Mouse (Mus musculus) adrenal gland, adult 2 months (tissue): ENCODE data around the gene Casz1. TPM values are rescaled to one million over a fixed set of nuclear protein-coding genes. Genes with fewer than 3 reads are reported as not detected.

ENCODE experiments used
- DNase-seq: peaks from one replicate; pipeline ENCODE4 v3.0.0; 2021
- polyA plus RNA-seq: library from polyadenylated mRNA; depleted of rRNA; stranded (reverse); fragments of >200 nt; gene quantifications from 2 replicates; pipeline ENCODE4 v1.2.3, GENCODE M21; 2012
- total RNA-seq, 2 experiments: library from RNA; stranded (reverse); gene quantifications; 2 replicates each; pipeline ENCODE4 v1.2.3; 2021

Casz1 gene
- total and polyA plus RNA-seq, 3 experiments: 4.3 to 7.4 (median 5.5) TPM

DNA sequence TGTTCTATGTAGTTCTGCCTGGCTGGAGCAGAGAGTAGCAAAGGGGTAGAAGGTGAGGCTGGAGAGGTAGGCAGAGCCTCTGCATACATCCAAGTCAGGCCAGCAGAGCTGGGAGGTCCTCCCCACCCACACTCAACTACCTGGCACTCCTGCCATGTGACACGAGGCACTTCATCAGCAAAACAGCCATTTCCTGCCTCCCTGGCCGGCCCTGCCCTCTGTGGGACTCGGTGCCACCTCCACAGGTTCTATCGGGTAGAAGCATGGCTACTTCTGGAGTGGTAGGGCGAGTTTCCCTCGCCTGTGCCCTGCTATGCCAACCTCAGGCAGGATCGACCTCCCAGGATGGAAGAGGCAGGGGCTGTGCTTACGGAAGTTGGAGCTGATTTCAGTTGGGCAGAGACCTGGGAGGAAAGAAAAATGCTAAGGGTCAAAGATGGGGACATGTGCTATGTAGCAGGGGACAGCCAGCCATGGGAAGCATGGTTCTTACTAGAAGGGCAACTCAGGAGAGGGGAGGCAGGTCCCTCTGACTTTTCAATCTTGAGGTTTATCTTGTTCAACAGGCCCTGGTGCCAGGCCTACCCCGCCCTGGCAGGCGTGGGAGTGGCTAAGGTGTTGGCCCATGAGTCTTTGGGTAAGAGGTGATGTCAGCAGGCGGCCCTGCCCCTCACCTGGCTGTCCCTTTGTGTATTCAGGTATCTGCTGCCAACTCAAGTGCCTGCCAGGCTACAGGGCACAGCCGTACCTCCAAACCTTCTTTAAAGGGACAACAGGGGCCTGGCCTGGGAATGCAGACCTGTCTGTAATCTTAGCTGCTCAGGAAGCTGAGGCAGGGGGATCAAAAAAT, 6.5 kb upstream of the Casz1 start:
- no peak for DNase-seq

DNA sequence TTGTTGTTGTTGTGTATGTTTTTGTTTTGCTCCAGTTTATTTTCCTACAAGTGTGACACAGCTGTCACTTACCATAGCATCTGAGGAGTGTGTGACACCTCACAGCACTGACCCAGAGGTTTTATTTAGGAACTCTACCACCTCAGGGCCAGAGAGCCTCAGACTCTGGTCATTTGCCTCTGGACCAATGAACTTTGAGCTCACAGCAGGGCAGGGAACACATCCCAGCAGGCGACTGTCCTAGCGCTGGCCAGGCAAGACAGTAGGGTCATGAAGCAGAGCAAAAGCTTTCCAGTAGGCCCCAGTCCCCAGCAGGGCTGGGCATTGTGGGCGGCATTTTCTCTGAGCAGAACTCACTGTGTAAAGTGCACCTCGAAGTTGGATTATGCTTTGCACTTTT, 1.2 kb upstream of the Casz1 start:
- DNase-seq: no peak

DNA sequence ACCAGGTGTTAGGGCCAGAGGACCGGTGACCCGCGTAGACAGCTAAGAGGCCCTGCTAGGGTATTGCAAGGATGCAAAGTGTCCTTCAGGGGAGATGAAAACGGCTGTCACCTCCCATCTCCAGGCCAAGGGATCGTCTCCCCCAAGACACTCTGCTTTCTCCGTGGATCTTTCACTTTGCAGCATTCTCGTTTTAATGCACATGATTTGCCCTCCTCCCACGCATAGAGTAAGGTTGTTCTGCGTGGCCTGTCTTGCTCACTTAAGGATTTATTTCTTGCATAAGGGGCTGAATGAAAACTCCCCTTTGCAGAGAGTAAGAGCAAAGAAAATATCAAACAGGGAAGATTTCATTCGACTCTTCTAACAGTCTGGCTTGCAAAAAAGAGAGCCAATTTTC, 593 bp upstream of the Casz1 start:
- no peak for DNase-seq

DNA sequence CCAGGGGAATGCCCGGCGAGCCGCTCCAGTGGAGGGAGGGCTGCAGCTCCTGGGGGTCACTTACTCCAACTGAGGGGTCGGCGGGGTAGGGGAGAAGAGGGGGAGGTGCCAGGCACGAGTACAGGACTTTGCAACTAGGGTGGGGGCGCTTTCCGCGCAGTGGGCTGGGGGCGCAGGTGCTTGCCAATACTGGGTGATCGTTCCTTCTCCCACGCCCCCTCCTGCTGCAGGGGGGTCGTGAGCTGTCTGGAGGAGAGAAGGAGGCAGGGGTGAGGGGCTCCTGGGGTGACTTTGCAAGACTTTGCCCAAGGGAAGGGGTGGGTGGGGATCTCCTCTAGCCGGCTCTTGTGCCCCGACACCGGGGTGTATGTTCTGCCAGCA, 541 bp downstream of the Casz1 start:
- no peak for DNase-seq

DNA sequence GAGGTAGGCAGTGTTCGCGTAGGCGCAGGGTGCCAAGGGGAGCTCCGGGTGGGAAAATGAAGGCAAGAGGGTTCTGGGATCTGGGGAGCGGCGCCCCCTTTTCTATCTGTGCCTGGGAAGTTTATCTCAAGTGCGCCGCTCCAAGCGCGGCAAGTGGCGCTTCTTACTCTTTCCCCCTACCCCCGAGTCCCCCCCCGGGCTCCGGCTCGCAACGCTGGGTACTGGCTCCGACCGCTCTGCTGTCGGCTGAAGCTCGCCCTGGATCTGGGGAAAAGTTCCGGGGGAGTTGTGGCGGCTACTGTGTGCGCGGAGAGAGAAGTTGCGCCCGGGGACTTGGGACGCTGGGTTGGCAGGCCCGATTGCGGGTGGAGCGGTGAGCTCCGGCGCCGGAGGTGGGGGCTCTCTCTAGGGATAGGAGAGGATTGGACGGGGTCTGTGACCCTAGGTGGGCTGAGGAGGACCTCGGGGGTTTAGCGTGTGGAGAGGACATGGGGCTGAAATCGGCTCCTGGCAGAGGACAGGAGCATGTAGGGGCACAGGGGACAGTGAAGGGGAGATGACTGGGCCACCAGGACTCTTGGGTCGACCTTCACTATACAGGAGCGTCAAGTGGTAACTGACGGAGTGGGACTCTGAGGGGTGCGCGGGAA, 1.1 kb downstream of the Casz1 start:
- DNase-seq: peak; percentile 42

DNA sequence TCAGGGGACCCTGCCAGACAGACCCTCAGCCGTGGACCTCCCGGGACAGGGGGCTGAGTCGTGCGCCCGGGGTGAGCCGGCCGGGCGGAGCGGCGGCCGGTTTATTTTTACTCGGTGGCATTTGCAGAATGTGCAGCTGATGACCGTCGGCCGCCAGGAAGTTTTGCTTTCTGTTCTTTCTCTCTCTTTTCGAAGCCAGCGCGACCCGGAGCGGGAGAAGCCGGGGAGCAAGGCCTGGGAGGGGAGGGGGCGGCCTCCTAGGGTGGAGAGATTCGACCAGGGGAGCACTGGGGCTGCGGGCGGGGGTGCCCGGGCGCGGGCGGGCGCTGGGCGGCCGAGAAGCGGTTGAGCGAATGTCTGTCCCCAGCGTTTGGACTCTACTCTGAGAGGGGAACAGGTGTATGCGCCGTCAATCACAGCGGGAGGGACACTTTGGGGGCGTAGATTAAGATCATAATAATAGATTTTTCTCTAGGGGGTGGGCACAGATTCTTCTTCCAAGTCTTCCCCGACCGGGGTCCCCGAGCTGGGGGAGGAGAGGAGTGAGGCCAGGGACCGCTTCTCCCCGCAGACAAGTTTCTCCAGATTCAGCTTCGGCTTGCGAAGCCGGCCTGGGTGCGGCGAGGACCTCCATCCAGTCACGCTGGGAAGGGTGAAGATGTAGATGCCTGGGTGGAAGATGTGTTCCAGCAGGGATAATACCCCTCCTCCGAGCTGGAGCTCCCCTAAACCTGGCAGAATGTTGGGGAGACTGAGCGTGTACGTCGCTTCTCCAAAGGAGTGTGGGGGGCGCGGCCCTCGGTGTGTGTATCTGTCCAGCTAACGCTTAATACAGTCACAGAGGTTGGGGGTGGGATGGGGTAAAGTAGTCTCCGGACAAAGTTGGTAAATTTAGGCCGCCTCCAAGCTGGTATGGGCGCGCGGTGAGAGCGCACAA, 1.9 kb downstream of the Casz1 start:
- DNase-seq: peak; percentile 54

DNA sequence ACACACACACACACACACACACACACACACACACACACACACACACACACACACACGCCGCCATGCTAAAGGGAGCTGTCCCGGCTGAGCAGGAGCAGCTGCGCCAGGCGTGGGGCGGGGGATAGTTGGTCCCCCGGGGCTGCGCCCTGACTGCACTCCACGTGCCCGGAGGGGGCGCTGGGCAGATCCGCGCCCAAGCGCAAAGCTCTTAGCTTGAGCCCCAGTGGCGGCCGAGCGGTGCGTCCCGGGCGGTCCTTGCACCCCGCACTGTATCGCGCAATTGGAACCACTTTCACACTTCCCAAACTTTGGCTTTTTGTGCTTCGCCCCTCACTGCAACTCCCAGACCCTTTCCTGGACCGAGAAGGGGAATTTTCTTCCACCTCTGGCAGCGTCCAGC, 2.6 kb downstream of the Casz1 start:
- peak; percentile 43 for DNase-seq

DNA sequence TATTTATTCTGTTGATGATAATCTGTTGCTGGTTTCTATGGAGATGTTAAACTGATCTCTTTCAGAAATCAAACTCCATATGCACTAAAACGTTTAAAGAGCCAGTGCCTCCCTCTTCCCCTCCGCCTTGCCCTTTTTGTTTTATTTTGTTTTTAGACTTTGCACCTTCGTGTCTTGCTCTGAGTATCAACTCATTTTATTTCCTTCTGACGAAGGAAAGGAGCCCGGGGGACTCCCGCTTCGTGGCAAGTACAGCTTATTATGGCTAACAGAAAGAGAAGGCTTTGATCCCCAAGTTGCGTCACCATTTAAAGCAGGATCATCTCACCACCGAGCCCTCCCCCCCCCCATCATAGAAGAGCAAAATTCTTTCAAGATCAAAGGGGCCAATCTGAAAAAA, 3.2 kb downstream of the Casz1 start:
- no peak for DNase-seq

DNA sequence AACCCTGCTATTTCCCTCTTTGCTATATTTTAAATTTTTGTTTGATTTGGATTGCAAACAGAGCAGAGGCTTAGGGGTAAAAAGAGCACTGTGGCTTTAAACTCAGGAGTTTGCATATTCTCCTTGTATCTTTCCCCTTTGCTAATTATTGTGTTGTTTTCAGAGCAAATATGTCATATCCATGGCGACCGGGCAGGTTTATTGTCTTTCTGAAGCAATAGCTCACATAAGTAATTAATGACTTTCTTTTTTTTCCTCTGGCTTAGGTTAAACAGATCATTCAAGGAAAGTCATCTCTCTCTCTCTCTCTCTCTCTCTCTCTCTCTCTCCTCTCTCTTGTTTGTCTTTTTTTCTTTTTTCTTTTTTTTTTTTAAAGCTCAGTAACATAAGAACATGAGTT, 4.6 kb downstream of the Casz1 start:
- no peak for DNase-seq

DNA sequence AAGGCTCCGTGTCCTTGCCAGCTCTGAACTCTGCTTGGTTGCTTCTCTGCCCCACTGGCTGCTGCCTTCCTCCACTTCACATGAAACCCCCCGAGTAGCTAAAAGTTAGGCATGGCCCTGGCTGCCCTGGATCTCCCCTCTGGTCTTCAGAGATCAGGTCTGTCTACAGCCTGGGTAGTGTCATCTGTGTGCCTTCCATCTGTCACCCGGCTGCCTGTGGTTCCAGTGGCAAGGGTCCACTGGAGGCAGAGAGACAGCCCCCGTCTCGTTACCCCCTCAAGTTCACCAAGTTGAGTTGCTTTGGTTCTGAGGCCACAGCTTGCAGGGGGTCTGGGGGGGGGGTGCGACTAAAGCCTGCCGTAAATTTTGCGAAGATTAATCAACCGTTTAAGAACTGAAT, 6.5 kb downstream of the Casz1 start:
- no peak for DNase-seq

DNA sequence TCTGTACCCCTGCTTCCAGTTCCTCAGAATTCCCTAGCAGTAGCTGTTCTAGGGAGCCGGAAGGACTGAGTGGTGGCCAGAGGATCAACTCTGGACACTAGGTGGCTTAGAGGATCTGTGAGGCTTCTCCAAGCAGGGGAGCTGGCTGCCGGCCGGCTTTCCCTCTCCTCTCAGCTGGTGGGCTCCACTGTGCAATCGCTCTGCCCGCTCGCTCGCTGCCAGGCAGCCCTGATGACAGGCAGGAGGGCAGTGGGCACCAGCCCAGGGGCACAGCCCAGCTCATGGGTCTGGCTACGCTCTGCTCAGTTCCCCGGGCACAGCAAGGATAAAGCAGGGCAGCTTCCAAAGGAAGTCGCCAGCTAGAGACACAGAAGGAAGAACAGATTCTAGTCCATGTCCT, 7.7 kb downstream of the Casz1 start:
- no peak for DNase-seq

DNA sequence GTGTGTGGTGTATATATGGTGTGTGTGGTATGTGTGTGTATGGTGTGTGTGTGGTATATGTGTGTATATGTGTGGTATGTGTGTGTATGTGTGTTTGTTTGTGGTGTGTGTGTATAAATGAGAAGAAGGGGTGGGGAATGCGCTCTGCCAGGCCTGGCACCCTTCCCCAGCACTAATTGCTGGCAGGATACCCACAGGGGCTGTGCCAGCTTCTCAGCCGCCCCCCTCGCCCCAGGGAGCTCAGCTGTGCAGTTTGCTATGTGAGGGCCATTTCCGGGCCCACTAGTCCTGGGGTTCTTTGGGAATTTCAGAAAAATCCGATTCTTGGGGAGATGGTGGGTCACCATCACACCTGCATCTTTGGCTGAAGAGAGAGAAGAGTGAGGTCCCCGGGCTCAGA, 9.0 kb downstream of the Casz1 start:
- DNase-seq: no peak

DNA sequence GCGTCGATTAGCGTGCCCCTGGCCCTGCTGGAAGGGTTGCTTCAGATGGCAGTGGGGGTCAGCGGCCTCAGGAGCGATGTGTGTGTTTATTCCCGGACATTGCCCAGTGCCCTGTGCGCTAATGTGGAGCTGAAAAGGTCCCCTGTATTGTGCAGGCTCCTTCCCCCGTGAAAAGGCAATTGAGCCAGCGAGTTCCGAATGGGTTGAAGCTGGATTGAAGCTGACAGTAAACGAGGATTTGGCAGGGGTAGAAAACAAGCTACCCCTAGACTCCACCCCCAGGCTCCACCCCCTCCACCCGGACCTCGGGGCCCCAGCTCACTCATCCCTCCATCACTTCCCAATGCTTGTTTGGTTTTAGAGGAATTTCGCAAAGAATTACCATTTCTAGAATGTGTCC, 12.3 kb downstream of the Casz1 start:
- no peak for DNase-seq

DNA sequence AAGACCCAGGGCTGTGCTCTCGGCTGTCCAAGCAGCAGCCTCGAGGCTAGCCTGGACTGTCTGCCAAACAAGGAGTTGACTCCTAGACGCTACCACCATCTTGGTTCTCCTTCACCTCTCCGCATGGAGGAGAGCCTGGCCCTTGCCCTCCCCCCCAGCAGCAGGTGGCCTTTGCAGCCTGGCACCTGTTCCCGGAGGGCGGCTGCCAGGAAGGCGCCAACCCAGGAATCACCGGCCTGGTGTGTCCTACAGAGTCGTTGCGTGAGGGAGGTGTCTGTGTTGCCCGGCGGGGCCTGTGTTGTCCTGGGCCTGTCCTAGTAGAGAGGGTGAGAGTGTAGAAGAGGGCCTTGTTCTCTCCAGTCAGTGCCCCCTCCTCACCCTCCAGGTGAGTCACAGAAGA, 13.9 kb downstream of the Casz1 start:
- no peak for DNase-seq

DNA sequence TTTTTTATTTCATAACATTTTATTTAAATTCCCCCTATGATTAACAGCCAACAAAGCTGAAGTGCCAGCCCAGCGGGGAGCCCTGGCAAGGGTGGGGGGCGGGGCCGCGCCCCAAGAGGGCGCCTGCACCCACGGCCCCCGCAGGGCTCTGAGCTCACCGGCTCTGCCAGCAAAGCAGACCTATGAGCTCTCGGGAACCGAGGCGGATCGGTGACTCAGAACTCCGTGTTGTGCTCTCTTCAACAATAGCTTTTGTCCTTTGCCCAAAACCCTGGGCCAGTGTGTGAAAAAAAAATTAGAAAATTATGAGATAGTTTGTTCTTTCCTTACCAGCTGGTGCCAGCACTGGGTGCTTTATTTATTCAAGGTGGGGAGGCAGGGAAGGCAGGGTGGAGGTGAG, 15.9 kb downstream of the Casz1 start:
- DNase-seq: peak; percentile 33

DNA sequence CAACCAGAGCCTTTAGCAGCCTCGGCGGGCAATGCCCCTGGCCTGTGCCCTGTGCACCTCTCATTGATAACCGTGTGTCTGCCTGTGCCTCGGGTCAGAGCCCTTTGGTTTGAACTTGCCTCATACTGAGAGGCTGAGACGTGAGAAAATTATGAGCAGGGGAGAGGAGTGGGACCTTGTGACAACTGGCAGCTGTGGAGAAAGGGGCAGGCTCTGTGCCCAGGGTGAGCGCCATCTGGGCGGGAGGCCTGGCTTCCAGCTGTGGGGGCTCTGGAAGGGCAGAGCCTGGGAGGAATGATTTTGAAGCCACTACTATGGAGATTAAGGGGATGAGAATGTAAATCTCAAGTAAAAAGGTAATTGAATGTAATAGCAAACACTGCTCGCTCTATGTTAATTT, 19.1 kb downstream of the Casz1 start:
- DNase-seq: no peak

DNA sequence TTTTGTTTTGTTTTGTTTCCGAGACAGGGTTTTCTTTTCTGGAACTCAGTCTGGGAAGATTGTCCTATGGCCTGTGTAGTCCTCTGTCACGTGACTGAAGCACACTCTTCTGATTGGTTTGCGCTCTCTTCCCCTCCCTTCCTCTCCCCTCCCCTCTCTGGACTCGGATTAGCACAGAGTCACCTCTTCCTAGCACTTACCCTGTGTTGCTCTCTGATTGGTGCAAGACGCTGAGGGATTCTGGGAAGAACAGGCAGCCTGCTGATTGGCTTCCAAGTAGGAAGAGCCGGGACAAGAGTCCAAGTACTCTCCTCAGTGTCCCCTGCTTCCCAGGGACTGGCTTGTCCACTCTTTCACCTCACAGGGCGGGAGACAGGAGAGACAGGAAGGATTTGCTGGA, 26.1 kb downstream of the Casz1 start:
- DNase-seq: no peak

DNA sequence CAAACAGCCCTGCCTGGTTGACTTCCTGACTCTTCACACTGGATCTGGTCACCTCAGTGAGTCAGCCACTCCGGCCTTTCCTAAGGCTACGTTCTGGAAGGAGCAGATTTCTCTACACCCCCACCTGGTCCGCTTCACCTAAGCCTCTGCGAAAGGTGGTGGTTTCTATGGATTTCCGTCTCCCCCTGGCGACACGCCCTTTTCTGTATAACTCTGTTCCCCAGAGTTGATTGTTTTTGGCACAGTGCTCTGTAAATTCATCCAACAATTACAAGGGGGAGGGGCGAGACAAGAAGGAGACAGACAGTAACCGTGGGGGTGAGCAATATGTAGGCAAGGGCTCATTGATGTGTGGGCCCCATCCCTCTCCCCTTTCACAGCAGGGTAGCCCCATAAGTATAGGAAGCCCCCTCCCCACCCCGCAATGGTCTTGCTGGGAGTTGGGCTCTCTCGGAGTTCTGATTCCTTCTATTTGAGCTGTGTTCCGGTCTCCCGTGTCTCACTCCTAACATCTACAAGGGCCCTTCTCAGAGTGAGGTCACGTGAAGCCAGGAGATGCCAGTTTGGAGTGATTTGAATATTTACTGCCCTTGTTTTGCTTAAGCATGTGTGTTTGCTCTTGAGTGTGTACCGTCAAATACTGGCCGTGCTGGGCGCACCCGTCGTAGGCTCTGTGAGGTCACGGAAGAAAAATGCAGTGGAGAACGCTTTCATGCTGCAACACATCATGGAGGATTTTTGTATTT, 29.2 kb downstream of the Casz1 start:
- no peak for DNase-seq

DNA sequence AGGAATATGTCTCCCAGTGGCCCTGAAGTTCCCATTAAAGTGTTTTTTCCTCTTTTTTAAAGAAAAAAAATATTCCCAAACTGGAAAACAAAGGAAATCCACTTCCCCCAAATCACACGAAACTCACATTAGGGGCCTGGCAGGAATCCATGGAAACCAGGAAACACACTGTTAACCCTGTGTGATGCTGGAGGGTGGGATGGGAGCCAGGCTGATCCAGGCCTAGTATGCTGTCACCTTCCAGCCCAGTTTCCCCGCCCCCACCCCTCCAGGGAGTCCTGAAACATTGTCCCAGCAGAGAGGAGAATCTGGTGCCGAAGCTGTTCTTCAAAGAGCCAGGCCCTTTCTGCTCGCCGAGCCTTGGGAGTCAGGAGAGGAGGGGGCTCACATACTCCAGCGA, 32.2 kb downstream of the Casz1 start:
- DNase-seq: no peak

DNA sequence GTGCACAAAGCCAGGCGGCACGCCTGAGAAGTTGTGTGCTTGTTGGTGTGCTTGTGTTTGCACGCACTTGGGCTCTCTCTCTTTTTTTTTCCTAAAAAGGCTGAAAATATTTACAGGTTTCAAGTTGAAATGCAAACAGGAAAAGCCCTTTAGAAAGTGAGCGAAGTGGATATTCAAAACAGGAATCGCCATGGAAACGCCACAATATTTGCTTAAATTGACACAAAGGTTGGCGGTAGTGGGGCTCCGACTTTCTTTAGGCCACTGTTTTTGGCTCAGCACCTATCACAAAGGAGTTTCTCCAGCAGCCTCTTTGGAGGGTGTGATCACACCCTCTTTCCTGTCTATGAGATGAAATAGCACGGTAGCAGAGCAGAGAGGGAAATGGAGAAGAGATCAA, 32.8 kb downstream of the Casz1 start:
- DNase-seq: no peak

DNA sequence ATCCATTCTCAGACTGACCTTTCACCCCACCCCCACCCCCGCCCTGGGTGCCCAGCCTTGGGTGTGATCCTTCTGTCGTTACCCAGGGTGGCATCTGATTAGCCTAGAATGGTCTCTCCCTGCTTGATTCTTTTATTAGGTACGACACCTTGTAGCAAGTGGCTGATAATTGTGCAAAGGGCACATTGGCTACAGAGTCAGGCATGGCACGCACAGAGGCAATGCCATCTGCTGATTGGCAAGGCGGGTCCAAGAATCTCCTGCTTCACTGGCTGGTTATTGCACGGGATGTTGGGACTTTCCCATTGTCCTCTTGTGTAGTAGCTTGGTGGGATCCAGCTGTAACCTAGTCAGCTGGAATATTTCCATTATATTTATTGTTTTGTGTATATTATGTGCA, 33.4 kb downstream of the Casz1 start:
- DNase-seq: no peak

DNA sequence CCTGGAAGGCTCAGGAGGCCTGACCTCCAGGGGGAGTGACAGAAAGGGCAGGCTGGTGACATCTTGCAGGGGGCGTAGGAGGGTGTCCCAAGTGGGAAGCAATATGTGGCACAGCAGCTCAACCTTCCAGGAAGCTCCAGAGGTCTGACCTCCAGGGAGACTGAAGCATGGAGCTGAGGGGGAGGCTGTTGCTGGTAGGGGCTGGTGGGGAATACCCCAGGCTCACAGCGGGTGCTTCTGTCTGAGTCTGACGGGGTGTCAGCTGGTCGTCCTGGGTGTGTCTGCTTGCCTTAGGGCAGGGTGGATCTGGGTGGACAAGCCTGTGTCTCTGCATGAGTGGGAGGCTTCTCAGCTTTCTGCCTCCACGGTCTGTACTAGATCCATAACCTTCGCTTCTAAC, 38.1 kb downstream of the Casz1 start:
- no peak for DNase-seq
